Comparison of ENCODE assay signal across 8 mouse cellular contexts in the genomic region with DNA sequence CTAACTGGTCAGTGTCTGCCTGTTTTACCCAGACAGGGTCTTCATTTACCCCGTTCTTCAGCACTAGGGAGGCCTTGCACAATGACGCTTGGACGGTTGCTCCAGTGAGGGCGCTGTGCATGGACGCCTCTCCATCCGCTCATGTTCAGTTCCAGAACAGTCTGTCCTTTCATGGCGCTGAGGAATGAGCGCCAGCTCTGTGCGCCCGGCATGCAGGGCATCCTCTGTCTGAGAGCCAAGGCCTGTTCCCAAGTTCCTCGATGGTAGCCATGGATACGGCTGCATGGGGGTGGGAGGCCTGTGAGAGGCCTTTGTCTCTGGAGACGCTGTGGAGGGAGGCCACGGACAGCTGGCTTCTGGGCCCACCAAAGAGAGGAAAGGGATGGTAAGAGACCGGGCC. TPM values are rescaled to one million over a fixed set of nuclear protein-coding genes. Genes with fewer than 3 reads are reported as not detected.
A peak's percentile ranks its signal among the peaks of the same experiment; 100 is the strongest.
DNase-seq lines count a peak whose midpoint lies in the region; ATAC-seq lines count a peak whose summit lies in the region.

No protein-coding gene starts in this region.

- WGBS in lung, embryonic 16.5 days, result 70% methylated on average over 15 of the region's 15 CpGs
- WGBS in forebrain, embryonic 16.5 days, result 23% methylated on average over 15 of the region's 15 CpGs
- 42% methylated on average over 15 of the region's 15 CpGs for WGBS in neural tube, embryonic 12.5 days

- H3K9ac ChIP-seq in lung, embryonic 16.5 days (ENCODE audit: low read length), result no peak overlapping the region
- no peak overlapping the region for H3K9ac ChIP-seq in forebrain, embryonic 16.5 days (replicated peaks; ENCODE audit: low read depth, low read length)
- no peak overlapping the region for H3K9ac ChIP-seq in neural tube, embryonic 12.5 days

- ATAC-seq in lung, embryonic 16.5 days (ENCODE audit: low read depth), result peak; percentile 31; the same call in 1 of the 2 replicates
- ATAC-seq in forebrain, embryonic 16.5 days, result peak; percentile 92
- peak; percentile 91 for ATAC-seq in neural tube, embryonic 12.5 days (ENCODE audit: low FRiP score, low read depth)

- H3K27ac ChIP-seq in lung, embryonic 16.5 days (ENCODE audit: low read length), result no peak overlapping the region
- no peak overlapping the region for H3K27ac ChIP-seq in forebrain, embryonic 16.5 days (ENCODE audit: low read length)
- H3K27ac ChIP-seq in neural tube, embryonic 12.5 days, result no peak overlapping the region

- no peak for DNase-seq in lung, postnatal 25 days (ENCODE audit: low spot score)
- peak; percentile 92 for DNase-seq in layer of hippocampus, adult 9-11 months
- no peak for DNase-seq in adrenal gland, adult 18-20 months (ENCODE audit: low spot score in 2 of 2)
- no peak for DNase-seq in thymus, postnatal 0 days (ENCODE audit: low spot score)
- no peak for DNase-seq in adrenal gland, postnatal 14 days

- no peaks in the 10 kb centered on the region for H3K9me3 ChIP-seq in lung, embryonic 16.5 days (ENCODE audit: control insufficient read depth, low read length)
- H3K9me3 ChIP-seq in forebrain, embryonic 16.5 days (ENCODE audit: control insufficient read depth, low read length), result no peaks in the 10 kb centered on the region
- H3K9me3 ChIP-seq in neural tube, embryonic 12.5 days, result no peaks in the 10 kb centered on the region

- H3K4me2 ChIP-seq in lung, embryonic 16.5 days (ENCODE audit: low read depth, low read length), result no peak overlapping the region
- no peak overlapping the region for H3K4me2 ChIP-seq in forebrain, embryonic 16.5 days (ENCODE audit: low read length)
- H3K4me2 ChIP-seq in neural tube, embryonic 12.5 days (replicated peaks), result no peak overlapping the region

- no peak overlapping the region for H3K4me3 ChIP-seq in lung, embryonic 16.5 days (ENCODE audit: low read length)
- no peak overlapping the region for H3K4me3 ChIP-seq in forebrain, embryonic 16.5 days (replicated peaks; ENCODE audit: low read length)
- no peak overlapping the region for H3K4me3 ChIP-seq in neural tube, embryonic 12.5 days

- H3K27me3 ChIP-seq in lung, embryonic 16.5 days (ENCODE audit: control insufficient read depth, insufficient read depth, low read depth, low read length), result no peaks in the 10 kb centered on the region
- no peaks in the 10 kb centered on the region for H3K27me3 ChIP-seq in forebrain, embryonic 16.5 days (replicated peaks; ENCODE audit: control insufficient read depth, insufficient read depth, low read length)
- H3K27me3 ChIP-seq in neural tube, embryonic 12.5 days (replicated peaks), result no peaks in the 10 kb centered on the region

- peaks cover 11% of the 10 kb centered on the region for H3K4me1 ChIP-seq in lung, embryonic 16.5 days (replicated peaks; ENCODE audit: control insufficient read depth, insufficient read depth, low read length)
- H3K4me1 ChIP-seq in forebrain, embryonic 16.5 days (replicated peaks; ENCODE audit: control insufficient read depth, insufficient read depth, low read length), result peaks cover 15% of the 10 kb centered on the region
- H3K4me1 ChIP-seq in neural tube, embryonic 12.5 days, result no peaks in the 10 kb centered on the region

- 0 out of 2 replicates have a peak, but pooled peaks cover 2% of the 10 kb centered on the region for H3K36me3 ChIP-seq in lung, embryonic 16.5 days (ENCODE audit: control insufficient read depth, insufficient read depth, low read length)
- no peaks in the 10 kb centered on the region for H3K36me3 ChIP-seq in forebrain, embryonic 16.5 days (ENCODE audit: control insufficient read depth, insufficient read depth)
- H3K36me3 ChIP-seq in neural tube, embryonic 12.5 days, result no peaks in the 10 kb centered on the region

RNA-seq across cellular contexts. Expression of gene Arhgap31, which starts 39.6 kb away (rescaled TPM):
- polyA plus RNA-seq in lung, embryonic 16.5 days (2015; fragmentation: Nextera tagmentation; extraction: Ambion mirVana), result 21.5 and 23.9 TPM in 2 replicates
- polyA plus RNA-seq in forebrain, embryonic 16.5 days (2015; fragmentation: Nextera tagmentation; extraction: Ambion mirVana), result 3.8 and 4.5 TPM in 2 replicates
- polyA plus RNA-seq in neural tube, embryonic 12.5 days (2016; fragmentation: Nextera tagmentation; extraction: Ambion mirVana), result 8.7 and 10.1 TPM in 2 replicates
- 10 to 100 TPM; 20.3 to 25.5 TPM for total RNA-seq in adrenal gland, adult 18-20 months (2021)
- 3.9 and 5.7 TPM in 2 replicates for polyA plus RNA-seq in thymus, postnatal 0 days (2015; fragmentation: Nextera tagmentation; extraction: Ambion mirVana)
- total RNA-seq in adrenal gland, postnatal 14 days (2021), result 34.8 and 37.5 TPM in 2 replicates

Comparison
In these comparisons a context has a peak if more than half of its experiments do, and no peak if none do; other contexts are left out.
1. ATAC-seq: peak in every context shown above with its lines; median percentile 92 in forebrain, embryonic 16.5 days; 91 in neural tube, embryonic 12.5 days; 31 in lung, embryonic 16.5 days.